Mouse (Mus musculus): ENCODE measurements at regions not wholly inside any gene's neighbourhood (a gene's known extent, or its start where the extent isn't known, plus 50 kb on each side); places are given as distances from the start of the nearest gene placed in this dataset.

GRCm38 (mm10) chr4:55811656-55812055 is 279.4 kb upstream of the Klf4 start:
- no peak for TF ChIP-seq CTCF (conservative IDR thresholded peaks at IDR 0.05; ENCODE audit: low read length)
- no peak for TF ChIP-seq POU5F1 (IDR thresholded peaks at IDR 0.05; ENCODE audit: borderline replicate concordance, low read length)
- TF ChIP-seq NANOG (IDR thresholded peaks at IDR 0.05; ENCODE audit: borderline replicate concordance, low read length), result no peak

All from E14TG2a.4 (cell line).